Mouse (Mus musculus): Measurements from ENCODE around the gene Shtn1.

DNA sequence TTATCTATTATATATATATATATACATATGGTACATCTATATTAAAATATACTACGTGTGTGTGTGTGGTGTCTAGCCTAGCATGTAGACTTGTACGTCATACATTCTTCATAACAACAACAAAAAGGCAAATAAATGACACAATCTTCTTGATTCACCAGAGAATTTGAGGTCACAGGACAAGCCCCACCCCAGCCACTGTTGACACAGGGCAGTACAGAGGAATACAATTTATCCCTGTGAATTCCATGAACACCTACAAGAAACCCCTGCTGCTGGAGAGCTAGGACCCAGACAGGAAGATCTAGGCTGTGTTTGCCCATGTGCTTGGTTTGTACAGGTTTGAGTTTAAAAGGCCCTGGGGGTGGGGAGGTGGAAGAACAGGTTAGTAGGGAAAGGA, 9.2 kb downstream of the Shtn1 start:
- TF ChIP-seq CTCF (IDR thresholded peaks at IDR 0.05; ENCODE audit: low read depth, low read length) (no peak), POLR2A (IDR thresholded peaks at IDR 0.05; ENCODE audit: insufficient read depth, low read length) (no peak), EP300 (IDR thresholded peaks at IDR 0.05; ENCODE audit: insufficient read depth, low read depth, low read length) (no peak)

Measured in ES-Bruce4 (cell line).